Mouse (Mus musculus) erythroblast, embryonic 14.5 days (primary cell): ENCODE results near the gene Efhc1. TPM values are rescaled to one million over a fixed set of nuclear protein-coding genes. Genes with fewer than 3 reads are reported as not detected.

Experiments used
- H3K27me3 ChIP-seq: 2 replicates; pipeline ENCODE4 v1.6.1; 2012; ENCODE audit warnings: inconsistent platforms; ENCODE audit not compliant: control insufficient read depth
- H3K36me3 ChIP-seq: 2 replicates; pipeline ENCODE4 v1.6.1; 2012; ENCODE audit warnings: mild to moderate bottlenecking, inconsistent platforms; ENCODE audit not compliant: control insufficient read depth
- H3K4me1 ChIP-seq: 2 replicates; pipeline ENCODE4 v1.6.1; 2012; ENCODE audit warnings: inconsistent platforms; ENCODE audit not compliant: control insufficient read depth
- H3K4me3 ChIP-seq: replicated peaks from 2 replicates; pipeline ENCODE3; 2012; ENCODE audit warnings: moderate library complexity, mild to moderate bottlenecking, inconsistent platforms
- H3K9me3 ChIP-seq: 2 replicates; pipeline ENCODE4 v1.6.1; 2012; ENCODE audit warnings: low read length, inconsistent platforms, mixed read lengths; ENCODE audit not compliant: control insufficient read depth
- GATA1 ChIP-seq: IDR thresholded peaks from 2 replicates; pipeline ENCODE4 v1.6.1; 2012; ENCODE audit warnings: low read length, inconsistent platforms, mixed read lengths
- TAL1 ChIP-seq: IDR thresholded peaks from 3 replicates; pipeline ENCODE4 v1.6.1; 2012; ENCODE audit warnings: low read length, inconsistent platforms, mixed read lengths
- polyA plus RNA-seq: library from polyadenylated mRNA; stranded (reverse); fragments of >175 nt; gene quantifications from 2 replicates; pipeline ENCODE4 v1.2.3, GENCODE M21; 2012

The Efhc1 gene
- polyA plus RNA-seq = not detected in 2 replicates

GRCm38 (mm10) chr1:20951300-20951763, at the start of gene Efhc1:
Gene Efhc1 (plus strand): TSS chr1:20951626.
- Histone ChIP-seq H3K4me1 (peaks cover 12% of the 10 kb centered on the region), H3K36me3 (no peaks in the 10 kb centered on the region), H3K9me3 (no peaks in the 10 kb centered on the region), H3K4me3 (peak within 1 kb of the TSS; percentile 60), H3K27me3 (no peaks in the 10 kb centered on the region)
- TF ChIP-seq GATA1 = no peak
- TF ChIP-seq TAL1 = no peak

GRCm38 (mm10) chr1:20905501-20906127, 45.8 kb upstream of the Efhc1 start:
- no peak for TF ChIP-seq GATA1
- TF ChIP-seq TAL1 = no peak
- Histone ChIP-seq H3K27me3 (no peaks in the 10 kb centered on the region), H3K9me3 (no peaks in the 10 kb centered on the region), H3K4me3 (no peak overlapping the region), H3K36me3 (no peaks in the 10 kb centered on the region), H3K4me1 (no peaks in the 10 kb centered on the region)

GRCm38 (mm10) chr1:20906128-20906515, 45.3 kb upstream of the Efhc1 start:
- no peaks in the 10 kb centered on the region for H3K36me3 ChIP-seq
- no peak overlapping the region for H3K4me3 ChIP-seq
- no peaks in the 10 kb centered on the region for H3K27me3 ChIP-seq
- no peak for TF ChIP-seq GATA1
- no peak for TF ChIP-seq TAL1
- H3K9me3 ChIP-seq = no peaks in the 10 kb centered on the region
- no peaks in the 10 kb centered on the region for H3K4me1 ChIP-seq

GRCm38 (mm10) chr1:20908541-20908940, 42.9 kb upstream of the Efhc1 start:
- H3K27me3 ChIP-seq = no peaks in the 10 kb centered on the region
- H3K36me3 ChIP-seq = no peaks in the 10 kb centered on the region
- no peak overlapping the region for H3K4me3 ChIP-seq
- no peaks in the 10 kb centered on the region for H3K9me3 ChIP-seq
- TF ChIP-seq TAL1 (no peak), GATA1 (no peak)
- H3K4me1 ChIP-seq = peaks cover 2% of the 10 kb centered on the region; the same call in 1 of the 2 replicates

- Histone ChIP-seq H3K27me3 (no peaks in the 10 kb centered on the region), H3K4me1 (peaks cover 2% of the 10 kb centered on the region; the same call in 1 of the 2 replicates), H3K9me3 (no peaks in the 10 kb centered on the region), H3K4me3 (no peak overlapping the region), H3K36me3 (no peaks in the 10 kb centered on the region)
- TF ChIP-seq GATA1 = no peak
- TF ChIP-seq TAL1 = no peak
Observed at GRCm38 (mm10) chr1:20912115-20912514, 39.3 kb upstream of the Efhc1 start.

- Histone ChIP-seq H3K9me3 (no peaks in the 10 kb centered on the region), H3K4me1 (peaks cover 2% of the 10 kb centered on the region; the same call in 1 of the 2 replicates), H3K36me3 (no peaks in the 10 kb centered on the region), H3K4me3 (no peak overlapping the region), H3K27me3 (no peaks in the 10 kb centered on the region)
- TF ChIP-seq TAL1 (no peak), GATA1 (no peak)
Observed at GRCm38 (mm10) chr1:20912527-20913171, 38.8 kb upstream of the Efhc1 start.

- Histone ChIP-seq H3K36me3 (no peaks in the 10 kb centered on the region), H3K9me3 (no peaks in the 10 kb centered on the region), H3K27me3 (no peaks in the 10 kb centered on the region), H3K4me3 (no peak overlapping the region), H3K4me1 (peaks cover 2% of the 10 kb centered on the region; the same call in 1 of the 2 replicates)
- no peak for TF ChIP-seq GATA1
- TF ChIP-seq TAL1 = no peak
Observed at GRCm38 (mm10) chr1:20914769-20915168, 36.7 kb upstream of the Efhc1 start.

- Histone ChIP-seq H3K4me1 (peaks cover 2% of the 10 kb centered on the region; the same call in 1 of the 2 replicates), H3K4me3 (no peak overlapping the region), H3K36me3 (no peaks in the 10 kb centered on the region), H3K9me3 (no peaks in the 10 kb centered on the region), H3K27me3 (no peaks in the 10 kb centered on the region)
- TF ChIP-seq GATA1 (no peak), TAL1 (no peak)
Observed at GRCm38 (mm10) chr1:20915608-20916007, 35.8 kb upstream of the Efhc1 start.

GRCm38 (mm10) chr1:20917496-20918050, 33.9 kb upstream of the Efhc1 start:
- H3K4me1 ChIP-seq = peaks cover 2% of the 10 kb centered on the region; the same call in 1 of the 2 replicates
- H3K9me3 ChIP-seq = no peaks in the 10 kb centered on the region
- H3K27me3 ChIP-seq = no peaks in the 10 kb centered on the region
- H3K36me3 ChIP-seq = no peaks in the 10 kb centered on the region
- TF ChIP-seq TAL1 (no peak), GATA1 (no peak)
- no peak overlapping the region for H3K4me3 ChIP-seq
